Mouse (Mus musculus): Measurements from ENCODE around the gene Slc29a2. TPM values are rescaled to one million over a fixed set of nuclear protein-coding genes. Genes with fewer than 3 reads are reported as not detected.

Slc29a2 gene
- total RNA-seq, 1 experiment from 2014 or later = not detected

DNA sequence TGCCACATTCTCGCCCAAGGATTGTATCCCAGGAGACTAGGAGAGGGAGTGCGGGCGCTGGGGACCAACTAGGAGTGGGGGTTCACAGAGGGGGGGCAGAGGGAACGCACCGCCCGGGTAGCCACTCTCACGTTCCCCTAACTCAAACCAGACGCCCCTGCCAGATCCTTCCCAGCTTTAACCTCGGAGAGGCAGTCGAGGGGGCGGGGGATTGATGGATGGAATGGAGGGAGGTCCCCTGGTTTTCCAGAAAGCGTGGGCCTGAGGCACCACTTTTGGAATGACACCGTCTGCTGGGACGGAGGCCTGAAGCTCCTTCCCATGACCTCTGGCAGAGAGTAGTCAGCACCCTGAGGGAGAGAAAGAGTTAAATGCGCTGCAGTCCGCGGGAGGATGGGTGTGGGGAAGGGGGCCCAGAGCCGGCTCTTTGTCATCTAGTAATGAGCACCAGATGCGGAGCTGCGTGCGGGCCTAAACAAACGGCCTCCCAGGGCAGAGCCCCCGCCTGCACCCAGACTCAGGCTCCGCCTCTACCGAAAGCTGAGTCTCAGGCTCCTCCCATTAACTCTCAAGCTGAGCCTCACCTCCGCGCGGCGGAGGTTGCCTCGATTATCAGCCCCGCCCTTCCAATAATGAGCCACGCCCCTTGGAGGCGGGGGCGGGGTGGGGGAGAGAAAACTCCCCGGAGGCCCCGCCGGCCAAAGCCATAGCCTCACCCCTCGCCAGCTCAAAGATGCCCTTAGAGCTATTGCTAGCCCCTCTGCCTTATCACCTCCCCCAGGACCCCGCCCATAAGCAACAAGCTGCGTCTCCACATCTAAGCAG is 48.1 kb downstream of the Slc29a2 start:
- ATAC-seq (replicated peaks; ENCODE audit: insufficient number of reproducible peaks, low FRiP score, low TSS enrichment, poor library complexity, severe bottlenecking) = peak; percentile 51

GRCm38 (mm10) chr19:5072389-5073019 is 48.8 kb downstream of the Slc29a2 start:
- ATAC-seq (replicated peaks; ENCODE audit: insufficient number of reproducible peaks, low FRiP score, low TSS enrichment, poor library complexity, severe bottlenecking) = no peak

DNA sequence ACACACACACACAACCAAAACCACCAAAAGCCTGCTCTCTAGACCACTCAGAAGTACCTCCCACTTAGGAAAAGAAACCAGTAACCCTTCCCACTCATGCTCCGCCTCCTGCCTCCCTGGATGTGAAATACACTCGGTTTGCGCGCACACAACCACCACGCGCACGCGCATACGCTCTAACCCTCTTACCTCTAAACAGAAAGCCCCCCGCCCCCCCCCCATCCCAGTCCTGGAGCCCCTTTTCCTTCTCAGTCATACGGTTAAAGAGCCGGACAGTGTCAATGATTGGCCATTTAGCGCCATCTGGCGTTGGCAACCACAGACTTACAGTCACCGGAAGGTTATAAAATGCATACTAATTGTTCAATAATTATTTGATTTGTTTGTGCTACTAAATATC is 49.4 kb downstream of the Slc29a2 start:
- ATAC-seq (replicated peaks; ENCODE audit: insufficient number of reproducible peaks, low FRiP score, low TSS enrichment, poor library complexity, severe bottlenecking) = no peak

DNA sequence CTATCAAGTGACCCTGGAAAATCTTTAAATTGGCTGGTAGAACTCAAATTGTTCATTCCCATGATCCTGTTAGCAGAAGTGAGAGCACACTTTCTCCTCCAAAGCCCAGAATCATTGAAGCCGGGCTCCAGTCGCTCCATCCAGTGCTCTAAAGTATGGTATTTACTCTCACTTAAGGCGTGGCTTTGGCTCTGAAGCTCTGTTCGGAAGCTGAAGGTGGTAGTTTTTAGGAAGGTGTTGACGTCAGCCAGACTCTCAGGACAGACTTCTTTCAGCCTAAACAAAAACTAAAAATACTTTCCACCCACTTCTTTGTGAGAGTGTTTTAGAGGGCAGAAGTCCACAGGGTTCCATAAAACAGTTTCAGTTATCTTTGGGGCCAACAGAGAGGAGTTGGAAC is 49.9 kb downstream of the Slc29a2 start:
- ATAC-seq (replicated peaks; ENCODE audit: insufficient number of reproducible peaks, low FRiP score, low TSS enrichment, poor library complexity, severe bottlenecking) = no peak

DNA sequence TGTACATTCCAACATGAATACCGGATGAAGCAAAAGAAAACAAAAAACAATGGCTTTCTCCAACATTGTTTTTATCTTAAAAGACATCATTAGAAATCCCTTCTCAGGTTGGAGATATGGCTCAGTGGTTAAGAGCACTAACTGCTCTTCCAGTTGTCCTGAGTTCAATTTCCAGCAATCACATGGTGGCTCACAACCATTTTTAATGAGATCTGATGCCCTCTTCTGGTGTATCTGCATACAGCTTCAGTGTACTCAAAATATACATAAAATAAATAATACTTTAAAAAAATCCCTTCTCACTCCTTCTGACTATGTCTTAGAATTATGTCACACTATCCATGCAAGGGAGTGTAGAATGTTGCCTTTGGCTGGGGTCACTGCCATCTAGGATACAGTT is 55.6 kb downstream of the Slc29a2 start:
- no peak for ATAC-seq (replicated peaks; ENCODE audit: insufficient number of reproducible peaks, low FRiP score, low TSS enrichment, poor library complexity, severe bottlenecking)

Other genes with a start within 250 kb of the Slc29a2 start
- 67.3 to 110 TPM (median 84.7 TPM) in 3 replicates for gene Rbm4, start 230.0 kb upstream of the Slc29a2 start, total RNA-seq (2017)
- gene Gm21992, start 212.2 kb upstream of the Slc29a2 start, total RNA-seq (2017) = 15.1 to 25.6 TPM (median 19.0 TPM) in 3 replicates
- gene Rbm14, start 212.2 kb upstream of the Slc29a2 start, total RNA-seq (2017) = 6.2 to 21.3 TPM (median 6.9 TPM) in 3 replicates
- gene Ccs, start 184.5 kb upstream of the Slc29a2 start, total RNA-seq (2017) = 18.7 to 42.7 TPM (median 33.6 TPM) in 3 replicates
- gene Ccdc87, start 184.5 kb upstream of the Slc29a2 start, total RNA-seq (2017) = not detected in 3 replicates
- gene Ctsf, start 168.7 kb upstream of the Slc29a2 start, total RNA-seq (2017) = 0.39 TPM in 1 of 3 replicates, not detected in the others
- 0.10 to 1.7 TPM in 2 of 3 replicates, not detected in the other for gene Actn3, start 146.0 kb upstream of the Slc29a2 start, total RNA-seq (2017)
- 5.2 to 12.4 TPM (median 10.3 TPM) in 3 replicates for gene Zdhhc24, start 145.2 kb upstream of the Slc29a2 start, total RNA-seq (2017)
- 0.29 TPM in 1 of 3 replicates, not detected in the others for gene Bbs1, start 117.2 kb upstream of the Slc29a2 start, total RNA-seq (2017)
- 38.4 to 56.8 TPM (median 49.0 TPM) in 3 replicates for gene Dpp3, start 95.6 kb upstream of the Slc29a2 start, total RNA-seq (2017)
- gene Peli3, start 80.7 kb upstream of the Slc29a2 start, total RNA-seq (2017) = not detected in 3 replicates
- 17.6 to 27.9 TPM (median 17.8 TPM) in 3 replicates for gene Mrpl11, start 61.7 kb upstream of the Slc29a2 start, total RNA-seq (2017)
- not detected in 3 replicates for gene Npas4, start 33.5 kb upstream of the Slc29a2 start, total RNA-seq (2017)
- 5.1 to 6.9 TPM in 2 of 3 replicates, not detected in the other for gene B4gat1, start 15.0 kb downstream of the Slc29a2 start, total RNA-seq (2017)
- 4.3 TPM in 1 of 3 replicates, not detected in the others for gene AC124502.3, start 15.0 kb downstream of the Slc29a2 start, total RNA-seq (2017)
- gene Brms1, start 17.5 kb downstream of the Slc29a2 start, total RNA-seq (2017) = 16.6 to 60.3 TPM (median 46.3 TPM) in 3 replicates
- gene Rin1, start 26.6 kb downstream of the Slc29a2 start, total RNA-seq (2017) = 0.19 to 0.68 TPM (median 0.21 TPM) in 3 replicates
- gene Cd248, start 44.2 kb downstream of the Slc29a2 start, total RNA-seq (2017) = not detected in 3 replicates
- gene Tmem151a, start 61.7 kb downstream of the Slc29a2 start, total RNA-seq (2017) = 0.67 to 7.8 TPM (median 3.3 TPM) in 3 replicates
- gene Yif1a, start 64.7 kb downstream of the Slc29a2 start, total RNA-seq (2017) = 10.4 to 13.3 TPM (median 10.5 TPM) in 3 replicates
- gene Cnih2, start 74.7 kb downstream of the Slc29a2 start, total RNA-seq (2017) = 0.32 TPM in 1 of 3 replicates, not detected in the others
- 87.3 to 123 TPM (median 101 TPM) in 3 replicates for gene Rab1b, start 83.2 kb downstream of the Slc29a2 start, total RNA-seq (2017)
- 9.2 to 25.6 TPM (median 17.2 TPM) in 3 replicates for gene Klc2, start 94.7 kb downstream of the Slc29a2 start, total RNA-seq (2017)
- gene Pacs1, start 249.3 kb downstream of the Slc29a2 start, total RNA-seq (2017) = 11.1 to 32.0 TPM (median 19.2 TPM) in 3 replicates